Mouse (Mus musculus): ENCODE results near the gene Zc3h10.
"Not testable (repeated sequence)": the region's sequence is repeated elsewhere in the genome, so short reads cannot be mapped to it uniquely, and the experiment has no call there.

DNA sequence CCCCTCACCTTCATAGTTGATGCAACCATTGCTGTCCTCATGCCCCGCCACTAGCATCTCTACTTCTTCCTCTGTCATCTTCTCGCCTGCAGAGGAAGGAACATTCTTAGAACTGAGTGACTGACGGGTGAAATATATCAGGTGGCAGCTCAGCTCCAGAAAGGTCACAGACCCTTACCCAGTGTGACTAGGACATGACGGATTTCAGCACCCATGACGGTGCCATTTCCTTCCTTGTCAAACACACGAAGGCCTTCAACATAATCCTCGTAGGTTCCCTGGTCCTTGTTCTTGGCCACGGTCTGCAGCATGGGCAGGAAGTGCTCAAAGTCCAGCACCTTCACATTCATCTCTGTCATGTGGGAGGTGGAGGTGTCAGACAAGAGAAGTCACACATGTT, 55.5 kb downstream of the Zc3h10 start:
- not testable (repeated sequence) for TF ChIP-seq CTCF (IDR thresholded peaks at IDR 0.05; ENCODE audit: low read depth); EP300 (optimal IDR thresholded peaks at IDR 0.05)

Data from stomach, postnatal 0 days (tissue).